Mouse (Mus musculus) ES-Bruce4 (cell line): ENCODE results near the gene Pappa.

Experiments
- CTCF ChIP-seq: IDR thresholded peaks from one replicate; pipeline ENCODE4 v1.8.1; 2011; ENCODE audit warnings: low read depth, low read length
- EP300 ChIP-seq: IDR thresholded peaks from 2 replicates; pipeline ENCODE4 v1.6.1; 2011; ENCODE audit warnings: low read depth, low read length; ENCODE audit not compliant: insufficient read depth
- POLR2A ChIP-seq: IDR thresholded peaks from one replicate; pipeline ENCODE4 v1.8.1; 2011; ENCODE audit warnings: low read length; ENCODE audit not compliant: insufficient read depth

- TF ChIP-seq POLR2A, result no peak
- no peak for TF ChIP-seq CTCF
- no peak for TF ChIP-seq EP300
Observed at GRCm38 (mm10) chr4:65321340-65321739, 197.4 kb downstream of the Pappa start.
